Mouse (Mus musculus): ENCODE measurements around the gene Traip. TPM values are rescaled to one million over a fixed set of nuclear protein-coding genes. Genes with fewer than 3 reads are reported as not detected.

Traip gene
- total RNA-seq (2023) = 10 to 100 TPM; 13.2 to 15.8 TPM

GRCm38 (mm10) chr9:107949922-107950235 is at the start of gene Traip:
TSS of gene Traip (plus strand) at chr9:107950136.

GRCm38 (mm10) chr9:107906252-107906966 is 43.5 kb upstream of the Traip start, which contains the start of gene Mst1r:
TSS of gene Mst1r (plus strand) at chr9:107906873.

GRCm38 (mm10) chr9:107928169-107928568 is 21.8 kb upstream of the Traip start, which contains the start of gene Actl11:
TSS of gene Actl11 (plus strand) at chr9:107928469.

GRCm38 (mm10) chr9:107935374-107935773 is 14.6 kb upstream of the Traip start, which contains the start of gene Camkv:
TSS of gene Camkv (plus strand) at chr9:107935674.

GRCm38 (mm10) chr9:107975399-107976386 is 25.8 kb downstream of the Traip start, which contains the start of gene Uba7:
TSS of gene Uba7 (plus strand) at chr9:107975505.

GRCm38 (mm10) chr9:107982681-107983346 is 32.9 kb downstream of the Traip start, which contains the start of gene Gm20661:
TSS of gene Gm20661 (plus strand) at chr9:107983058.

GRCm38 (mm10) chr9:107985131-107986119 is 35.5 kb downstream of the Traip start, which contains the start of gene Inka1:
TSS of gene Inka1 (minus strand) at chr9:107985879.

GRCm38 (mm10) chr9:107992197-107992596 is 42.3 kb downstream of the Traip start, which contains the start of gene Cdhr4:
TSS of gene Cdhr4 (plus strand) at chr9:107992497.

GRCm38 (mm10) chr9:107996049-107996448 is 46.1 kb downstream of the Traip start, which contains the start of gene Gm20662:
TSS of gene Gm20662 (plus strand) at chr9:107996349.

GRCm38 (mm10) chr9:108001922-108002770 is 52.2 kb downstream of the Traip start, which contains the start of gene Ip6k1:
TSS of gene Ip6k1 (plus strand) at chr9:108002501.

Other genes starting within 250 kb of the Traip start
- under 1 TPM in 1 of 2 experiments, not detected in 1; 0.53 TPM for gene Sema3f, start 239.7 kb upstream of the Traip start, total RNA-seq (2023)
- 100 to 1,000 TPM; 165 to 173 TPM for gene Rbm5, start 179.1 kb upstream of the Traip start, total RNA-seq (2023)
- gene Rbm6, start 76.9 kb upstream of the Traip start, total RNA-seq (2023) = 10 to 100 TPM; 57.7 to 60.7 TPM
- 10 to 100 TPM in 1 of 2 experiments, 1 to 10 TPM in 1; 9.4 to 11.4 TPM for gene Mon1a, start 62.0 kb upstream of the Traip start, total RNA-seq (2023)
- 1 to 10 TPM; 1.1 to 3.0 TPM for gene Mst1r, start 43.3 kb upstream of the Traip start, total RNA-seq (2023)
- not detected for gene Actl11, start 21.7 kb upstream of the Traip start, total RNA-seq (2023)
- not detected for gene Camkv, start 14.5 kb upstream of the Traip start, total RNA-seq (2023)
- gene Uba7, start 25.4 kb downstream of the Traip start, total RNA-seq (2023) = 10 to 100 TPM; 69.2 to 70.8 TPM
- not detected for gene Gm20661, start 32.9 kb downstream of the Traip start, total RNA-seq (2023)
- 1 to 10 TPM; 1.9 to 3.2 TPM for gene Inka1, start 35.7 kb downstream of the Traip start, total RNA-seq (2023)
- gene Cdhr4, start 42.4 kb downstream of the Traip start, total RNA-seq (2023) = under 1 TPM in 1 of 2 experiments, not detected in 1; 0.42 TPM
- not detected for gene Gm20662, start 46.2 kb downstream of the Traip start, total RNA-seq (2023)
- 100 to 1,000 TPM; 111 to 126 TPM for gene Ip6k1, start 52.4 kb downstream of the Traip start, total RNA-seq (2023)
- 10 to 100 TPM; 20.3 to 21.2 TPM for gene Gmppb, start 99.1 kb downstream of the Traip start, total RNA-seq (2023)
- gene Amigo3, start 103.0 kb downstream of the Traip start, total RNA-seq (2023) = 1 to 10 TPM; 3.6 to 4.7 TPM
- under 1 TPM in 1 of 2 experiments, not detected in 1; 0.20 TPM for gene Mst1, start 130.3 kb downstream of the Traip start, total RNA-seq (2023)
- 10 to 100 TPM; 61.5 to 70.0 TPM for gene Rnf123, start 133.2 kb downstream of the Traip start, total RNA-seq (2023)
- 10 to 100 TPM; 43.3 to 53.5 TPM for gene Apeh, start 144.5 kb downstream of the Traip start, total RNA-seq (2023)
- gene Bsn, start 240.2 kb downstream of the Traip start, total RNA-seq (2023) = under 1 TPM; 0.68 to 0.82 TPM

All from neutrophil, adult 59 days (primary cell).